Mouse (Mus musculus): ENCODE measurements around the gene Homer2.

GRCm38 (mm10) chr7:81718657-81719056 is 11.3 kb upstream of the Homer2 start:
- TF ChIP-seq CTCF (conservative IDR thresholded peaks at IDR 0.05; ENCODE audit: insufficient read depth, insufficient read length, low read depth, low read length): no peak
- TF ChIP-seq POLR2A (IDR thresholded peaks at IDR 0.05; ENCODE audit: low read depth, low read length): no peak

Measured in kidney, adult 2 months (tissue).